8 mouse cellular contexts compared by ENCODE assay signal in genomic region chr5:120156166-120156909, GRCm38 (mm10). TPM values are rescaled to one million over a fixed set of nuclear protein-coding genes. Genes with fewer than 3 reads are reported as not detected.
DNase-seq lines count a peak whose midpoint lies in the region; ATAC-seq and TF ChIP-seq lines count a peak whose summit lies in the region.

No protein-coding gene starts in this region.

- no peaks in the 10 kb centered on the region for H3K9me3 ChIP-seq in hindbrain, embryonic 10.5 days
- H3K9me3 ChIP-seq in hindbrain, embryonic 11.5 days (ENCODE audit: control insufficient read depth, low read length), result no peaks in the 10 kb centered on the region
- H3K9me3 ChIP-seq in hindbrain, postnatal 0 days (ENCODE audit: low read length), result no peaks in the 10 kb centered on the region
- no peaks in the 10 kb centered on the region for H3K9me3 ChIP-seq in midbrain, embryonic 13.5 days

- no peaks in the 10 kb centered on the region for H3K27me3 ChIP-seq in hindbrain, embryonic 10.5 days (ENCODE audit: insufficient read depth, poor library complexity, severe bottlenecking)
- no peaks in the 10 kb centered on the region for H3K27me3 ChIP-seq in hindbrain, embryonic 11.5 days (ENCODE audit: control insufficient read depth, insufficient read depth, low read length)
- H3K27me3 ChIP-seq in hindbrain, postnatal 0 days (ENCODE audit: insufficient read depth, low read length), result no peaks in the 10 kb centered on the region
- H3K27me3 ChIP-seq in midbrain, embryonic 13.5 days, result peaks cover 11% of the 10 kb centered on the region

- no peak for ATAC-seq in hindbrain, embryonic 11.5 days (ENCODE audit: low FRiP score)
- ATAC-seq in hindbrain, postnatal 0 days, result peak; percentile 55
- peak; percentile 47 for ATAC-seq in midbrain, embryonic 13.5 days

- no peak for TF ChIP-seq CTCF in hindbrain, postnatal 0 days (IDR thresholded peaks at IDR 0.05; ENCODE audit: low read depth)

- H3K4me1 ChIP-seq in hindbrain, embryonic 10.5 days (replicated peaks), result peaks cover 30% of the 10 kb centered on the region
- H3K4me1 ChIP-seq in hindbrain, embryonic 11.5 days (replicated peaks; ENCODE audit: control insufficient read depth, insufficient read depth, low read length), result peaks cover 2% of the 10 kb centered on the region; the same call in 1 of the 2 replicates
- no peaks in the 10 kb centered on the region for H3K4me1 ChIP-seq in hindbrain, postnatal 0 days (ENCODE audit: insufficient read depth, low read length)
- H3K4me1 ChIP-seq in midbrain, embryonic 13.5 days (replicated peaks), result peaks cover 41% of the 10 kb centered on the region

- H3K4me3 ChIP-seq in hindbrain, embryonic 10.5 days, result no peak overlapping the region
- H3K4me3 ChIP-seq in hindbrain, embryonic 11.5 days (ENCODE audit: low read depth, low read length), result no peak overlapping the region
- no peak overlapping the region for H3K4me3 ChIP-seq in hindbrain, postnatal 0 days (ENCODE audit: low read length)
- no peak overlapping the region for H3K4me3 ChIP-seq in midbrain, embryonic 13.5 days (replicated peaks)

- WGBS in hindbrain, embryonic 10.5 days, result 69% methylated on average over 21 of the region's 21 CpGs
- 72% methylated on average over 21 of the region's 21 CpGs for WGBS in hindbrain, embryonic 11.5 days
- 47% methylated on average over 21 of the region's 21 CpGs for WGBS in hindbrain, postnatal 0 days
- 59% methylated on average over 21 of the region's 21 CpGs for WGBS in midbrain, embryonic 13.5 days

- H3K4me2 ChIP-seq in hindbrain, embryonic 11.5 days (replicated peaks; ENCODE audit: low read depth, low read length), result no peak overlapping the region
- H3K4me2 ChIP-seq in hindbrain, postnatal 0 days (ENCODE audit: low read depth, low read length), result no peak overlapping the region
- no peak overlapping the region for H3K4me2 ChIP-seq in midbrain, embryonic 13.5 days (replicated peaks)

- no peak for DNase-seq in hindbrain, embryonic 10.5 days (ENCODE audit: low spot score)
- DNase-seq in hindbrain, embryonic 11.5 days (ENCODE audit: low spot score), result no peak
- DNase-seq in gastrocnemius, postnatal 25 days, result peak; percentile 48
- peak; percentile 48 for DNase-seq in hindbrain, postnatal 0 days (ENCODE audit: low spot score)
- DNase-seq in right cerebral cortex, postnatal 14 days, result no peak
- DNase-seq in urinary bladder, postnatal 10 days (ENCODE audit: low spot score), result no peak
- no peak for DNase-seq in ovary, adult 18-20 months (ENCODE audit: low spot score)

- peaks cover 9% of the 10 kb centered on the region; the same call in 1 of the 2 replicates for H3K36me3 ChIP-seq in hindbrain, embryonic 10.5 days
- no peaks in the 10 kb centered on the region for H3K36me3 ChIP-seq in hindbrain, embryonic 11.5 days (ENCODE audit: control insufficient read depth, insufficient read depth, low read length)
- no peaks in the 10 kb centered on the region for H3K36me3 ChIP-seq in hindbrain, postnatal 0 days (ENCODE audit: insufficient read depth, low read length)
- H3K36me3 ChIP-seq in midbrain, embryonic 13.5 days, result no peaks in the 10 kb centered on the region

- H3K27ac ChIP-seq in hindbrain, embryonic 10.5 days, result peak overlapping the region; percentile 71
- H3K27ac ChIP-seq in hindbrain, embryonic 11.5 days (ENCODE audit: low read depth, low read length), result no peak overlapping the region
- peak overlapping the region; percentile 56; the same call in 1 of the 2 replicates for H3K27ac ChIP-seq in hindbrain, postnatal 0 days
- peak overlapping the region; percentile 83 for H3K27ac ChIP-seq in midbrain, embryonic 13.5 days

- H3K9ac ChIP-seq in hindbrain, embryonic 11.5 days (ENCODE audit: low read depth, low read length), result no peak overlapping the region
- no peak overlapping the region for H3K9ac ChIP-seq in hindbrain, postnatal 0 days (replicated peaks; ENCODE audit: low read length)
- H3K9ac ChIP-seq in midbrain, embryonic 13.5 days (replicated peaks), result peak overlapping the region; percentile 49

RNA-seq across cellular contexts. Expression of gene Rbm19, which starts 40.1 kb away (rescaled TPM):
- 27.6 and 31.9 TPM in 2 replicates for polyA plus RNA-seq in hindbrain, embryonic 10.5 days (2016; fragmentation: Nextera tagmentation; extraction: Ambion mirVana)
- 23.0 and 28.7 TPM in 2 replicates for polyA plus RNA-seq in hindbrain, embryonic 11.5 days (2014; fragmentation: Nextera tagmentation; extraction: Ambion mirVana)
- total RNA-seq in gastrocnemius, postnatal 25 days (2021), result 10 to 100 TPM; 16.8 to 18.5 TPM
- 33.4 and 33.8 TPM in 2 replicates for total RNA-seq in hindbrain, postnatal 0 days (2014; rRNA removed)
- polyA plus RNA-seq in hindbrain, postnatal 0 days (2015; fragmentation: Nextera tagmentation; extraction: Ambion mirVana), result 15.5 and 17.2 TPM in 2 replicates
- 18.8 and 19.1 TPM in 2 replicates for polyA plus RNA-seq in midbrain, embryonic 13.5 days (2015; fragmentation: Nextera tagmentation; extraction: Ambion mirVana)

Comparison
In these comparisons a context has a peak if more than half of its experiments do, and no peak if none do; other contexts are left out.
1. DNase-seq: peak in gastrocnemius, postnatal 25 days (single experiment) and hindbrain, postnatal 0 days (single experiment); none in hindbrain, embryonic 10.5 days (single experiment), hindbrain, embryonic 11.5 days (single experiment), right cerebral cortex, postnatal 14 days (single experiment), urinary bladder, postnatal 10 days (single experiment) and ovary, adult 18-20 months (single experiment).